Mouse (Mus musculus) MEL-GATA-1-ER (cell line): ENCODE data around the gene Slc39a1.
"Not testable (repeated sequence)": the region's sequence is repeated elsewhere in the genome, so short reads cannot be mapped to it uniquely, and the experiment has no call there.

ENCODE experiments used
- DNase-seq: peaks from one replicate; pipeline ENCODE4 v3.0.0-alpha.2; 2012; ENCODE audit warnings: low read depth; ENCODE audit errors: extremely low read depth

Slc39a1 gene

DNA sequence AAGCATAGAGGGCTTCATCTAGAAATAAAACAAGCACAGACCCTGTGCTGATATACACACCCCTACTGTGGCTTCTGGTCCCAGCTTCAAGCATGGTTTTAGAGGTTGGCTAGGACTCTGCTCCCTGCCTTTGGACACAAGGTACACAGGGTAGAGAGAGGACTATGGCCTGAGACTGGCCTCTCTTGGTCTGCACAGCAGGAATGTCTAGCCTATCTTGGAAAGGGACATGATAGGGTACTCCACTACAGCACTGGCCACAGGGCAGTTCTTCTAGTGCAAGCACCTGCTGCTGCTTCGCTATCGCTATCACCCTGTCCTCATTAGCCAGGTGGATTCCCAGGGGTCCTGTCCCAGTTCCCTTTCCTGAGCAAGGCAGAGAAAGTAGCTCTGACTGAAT, 6.7 kb upstream of the Slc39a1 start:
- DNase-seq = no peak

DNA sequence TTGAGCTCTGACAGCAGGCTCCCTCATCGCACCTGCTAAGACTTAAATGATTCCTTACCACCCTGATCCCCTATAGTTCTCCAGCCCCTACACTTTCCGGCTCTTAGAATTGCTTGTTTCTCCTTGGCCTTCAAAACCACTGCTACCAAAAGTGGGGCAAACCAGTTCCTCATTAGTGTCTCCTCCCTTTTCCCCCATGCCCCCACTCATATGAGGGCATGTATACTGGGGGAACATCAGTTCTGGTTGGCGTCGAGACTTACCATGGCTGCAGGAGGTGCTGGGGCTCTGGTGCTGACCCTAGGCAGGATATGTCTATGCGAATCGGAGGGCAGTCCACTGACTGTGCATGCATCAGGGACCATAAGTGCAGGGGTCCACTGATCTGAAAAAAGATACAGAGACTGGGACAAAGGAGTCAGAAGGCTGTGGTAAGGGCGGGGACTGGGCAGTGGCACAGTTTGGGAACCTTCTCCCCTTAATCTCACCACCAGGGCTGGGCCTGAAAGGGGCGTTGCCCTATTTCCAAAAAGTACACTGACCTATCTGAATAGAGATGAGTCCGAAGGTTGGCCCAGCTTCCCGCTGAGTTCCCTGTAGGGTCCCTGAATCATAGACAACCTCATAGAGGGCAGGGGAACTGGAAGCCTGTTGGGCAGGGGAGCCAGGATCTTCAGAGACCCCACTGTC, 6.2 kb upstream of the Slc39a1 start:
- no peak for DNase-seq

DNA sequence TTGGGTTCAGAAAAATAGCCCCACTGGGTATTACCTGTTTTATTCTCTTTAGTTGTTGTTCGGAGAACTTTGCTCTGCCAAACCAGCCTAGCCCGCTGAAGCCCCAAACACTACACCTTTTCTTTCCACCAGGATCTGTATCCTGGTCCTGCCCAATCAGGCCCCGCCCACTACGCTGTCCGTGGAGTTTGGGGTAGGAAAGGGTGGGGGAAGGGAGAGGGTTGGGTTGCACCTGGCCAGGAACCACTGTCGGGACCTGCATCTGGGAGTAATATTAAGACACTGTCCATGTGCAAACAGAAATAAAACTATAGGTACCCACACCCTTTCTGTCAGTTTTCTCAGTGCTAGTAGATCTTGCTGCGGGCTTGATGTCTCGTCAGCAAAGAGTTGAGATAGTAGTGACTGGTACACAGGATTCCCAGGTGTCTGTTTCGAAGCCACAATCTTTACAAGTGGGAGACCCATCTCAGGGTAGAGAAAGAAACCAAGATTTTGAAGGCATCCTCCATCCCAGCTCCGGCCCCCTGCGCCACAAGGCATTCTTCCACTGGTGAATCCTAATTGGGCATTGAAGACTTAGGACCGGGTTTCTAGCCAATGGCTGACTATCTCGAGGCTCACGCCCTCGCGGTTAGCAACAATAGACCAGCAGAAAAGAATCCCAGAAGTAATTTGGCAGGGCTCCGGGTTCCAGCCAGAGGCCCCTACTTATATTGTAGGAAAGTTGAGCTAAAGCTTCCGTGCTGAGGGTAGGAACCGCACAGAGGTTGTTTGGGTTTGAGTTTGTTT, 4.8 kb upstream of the Slc39a1 start, which contains the start of gene Creb3l4:
Creb3l4 (minus strand) TSS at position 529 of the 792 bp plus-strand sequence.
- DNase-seq = no peak

DNA sequence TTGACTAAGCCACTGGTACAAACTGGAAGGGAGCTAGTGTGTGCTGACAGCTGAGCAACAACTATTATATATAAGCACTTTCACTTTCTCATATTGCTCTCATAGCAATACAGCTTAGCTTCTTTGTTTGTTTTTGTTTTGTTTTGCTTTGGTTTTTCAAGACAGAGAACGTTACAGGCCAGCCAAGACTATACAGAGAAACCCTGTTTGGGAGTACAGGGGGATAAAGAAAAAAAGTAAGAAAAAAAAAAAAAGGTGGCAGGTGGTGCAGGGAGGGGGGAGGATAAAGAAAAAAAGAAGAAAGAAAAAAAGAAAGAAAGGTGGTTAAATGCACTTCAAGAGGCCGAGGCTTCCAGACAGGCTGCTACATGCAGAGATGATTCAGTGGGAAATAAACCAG, 2.6 kb upstream of the Slc39a1 start:
- no peak for DNase-seq

DNA sequence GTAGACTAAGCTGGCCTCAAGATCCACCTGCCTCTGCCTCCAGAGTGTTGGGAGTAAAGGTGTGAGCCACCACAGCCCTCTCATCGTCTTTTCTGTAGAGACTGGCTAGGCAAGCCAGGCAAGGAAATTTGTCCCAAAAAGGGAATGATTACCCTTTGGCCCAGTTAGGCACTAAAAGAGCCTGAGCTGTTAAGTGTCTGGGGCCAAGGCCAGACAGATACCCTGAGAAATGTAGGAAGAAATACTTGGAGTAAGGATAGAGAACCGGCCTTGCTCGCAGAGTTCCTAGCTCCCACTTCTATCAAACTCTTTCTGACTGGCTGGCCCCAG, 377 bp upstream of the Slc39a1 start:
- no peak for DNase-seq

DNA sequence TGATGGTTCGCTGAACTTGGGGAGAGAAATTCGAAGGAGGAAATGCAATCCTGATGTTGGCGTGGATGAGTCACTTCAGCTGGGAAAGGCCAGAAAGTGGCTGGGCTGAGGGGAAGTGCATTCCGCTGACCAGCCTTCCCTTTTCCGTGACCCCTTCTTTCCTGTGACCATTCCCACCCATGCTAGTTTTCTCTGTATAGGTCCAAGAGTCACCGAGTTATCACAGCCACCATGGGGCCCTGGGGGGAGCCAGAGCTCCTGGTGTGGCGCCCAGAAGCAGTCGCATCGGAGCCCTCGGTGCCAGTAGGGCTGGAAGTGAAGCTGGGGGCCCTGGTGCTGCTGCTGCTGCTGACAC, 751 bp downstream of the Slc39a1 start:
- DNase-seq = no peak

DNA sequence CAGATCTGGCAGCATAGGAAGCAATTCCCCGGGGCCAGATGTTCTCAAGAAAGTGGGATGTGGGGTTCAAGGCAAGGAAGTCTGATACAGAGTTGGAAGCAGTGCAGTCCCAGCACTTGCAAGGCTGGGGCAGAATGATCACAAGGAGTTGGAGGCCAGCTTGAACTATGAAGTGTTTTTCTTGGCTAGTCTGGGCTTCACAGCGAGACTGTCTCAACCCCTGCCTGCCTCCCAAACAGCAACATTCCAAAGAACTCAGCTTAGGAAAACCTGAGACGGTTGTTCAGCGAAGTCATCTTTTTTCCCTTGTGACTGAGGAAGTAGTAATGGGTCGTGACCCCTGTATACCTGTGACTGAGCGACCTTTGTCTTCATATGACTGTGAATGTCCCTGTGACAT, 2.8 kb downstream of the Slc39a1 start:
- no peak for DNase-seq

DNA sequence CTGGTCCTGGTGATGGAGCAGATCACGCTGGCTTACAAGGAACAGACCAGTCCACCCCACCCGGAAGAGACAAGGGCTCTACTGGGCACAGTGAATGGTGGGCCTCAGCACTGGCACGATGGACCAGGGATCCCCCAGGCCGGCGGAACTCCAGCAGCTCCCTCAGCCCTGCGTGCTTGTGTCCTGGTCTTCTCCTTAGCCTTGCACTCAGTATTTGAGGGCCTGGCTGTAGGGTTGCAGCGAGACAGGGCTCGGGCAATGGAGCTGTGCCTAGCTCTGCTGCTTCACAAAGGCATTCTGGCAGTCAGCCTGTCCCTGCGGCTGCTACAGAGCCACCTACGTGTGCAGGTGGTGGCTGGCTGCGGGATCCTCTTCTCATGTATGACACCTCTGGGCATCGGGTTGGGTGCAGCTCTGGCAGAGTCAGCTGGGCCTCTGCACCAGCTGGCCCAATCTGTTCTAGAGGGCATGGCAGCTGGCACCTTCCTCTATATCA, 3.8 kb downstream of the Slc39a1 start:
- DNase-seq = not testable (repeated sequence)

DNA sequence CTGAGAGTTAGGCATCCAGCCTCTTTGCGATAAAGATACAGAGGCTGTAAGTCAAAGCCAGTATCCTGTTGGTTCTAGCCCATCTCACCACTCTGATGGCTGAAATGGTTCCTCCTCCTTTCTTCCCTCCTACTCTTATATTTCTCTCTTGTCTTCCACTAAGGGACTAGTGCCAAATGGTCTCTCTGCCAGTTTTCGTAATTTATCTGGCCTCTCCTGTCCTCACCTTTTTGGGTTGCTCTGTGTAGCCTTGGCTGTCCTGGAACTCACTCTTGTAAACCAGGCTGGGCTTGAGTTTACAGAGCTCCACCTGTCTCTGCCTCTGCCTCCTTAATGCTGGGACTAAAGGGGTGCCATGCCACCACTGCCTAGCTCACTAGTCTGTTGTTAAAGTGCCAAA, 4.7 kb downstream of the Slc39a1 start:
- not testable (repeated sequence) for DNase-seq

DNA sequence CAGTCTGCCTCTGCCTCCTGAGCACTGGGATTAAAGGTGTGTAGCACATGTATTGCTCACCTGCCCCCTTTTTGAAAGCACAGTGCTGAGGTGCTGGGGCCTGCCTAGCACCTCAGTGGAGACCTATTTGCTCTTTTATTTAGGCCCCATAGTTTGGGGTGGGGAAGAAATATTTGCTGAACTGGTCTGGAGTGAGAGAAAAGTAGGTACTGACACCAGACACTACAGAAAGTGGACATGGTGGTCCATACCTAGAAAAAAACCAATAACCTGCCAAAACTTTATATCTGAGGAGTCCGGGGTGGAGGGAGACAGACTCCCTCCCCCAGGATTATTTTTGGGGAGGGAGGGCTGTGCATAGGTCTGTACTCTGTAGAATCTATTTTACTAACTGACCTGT, 5.2 kb downstream of the Slc39a1 start:
- DNase-seq = not testable (repeated sequence)

DNA sequence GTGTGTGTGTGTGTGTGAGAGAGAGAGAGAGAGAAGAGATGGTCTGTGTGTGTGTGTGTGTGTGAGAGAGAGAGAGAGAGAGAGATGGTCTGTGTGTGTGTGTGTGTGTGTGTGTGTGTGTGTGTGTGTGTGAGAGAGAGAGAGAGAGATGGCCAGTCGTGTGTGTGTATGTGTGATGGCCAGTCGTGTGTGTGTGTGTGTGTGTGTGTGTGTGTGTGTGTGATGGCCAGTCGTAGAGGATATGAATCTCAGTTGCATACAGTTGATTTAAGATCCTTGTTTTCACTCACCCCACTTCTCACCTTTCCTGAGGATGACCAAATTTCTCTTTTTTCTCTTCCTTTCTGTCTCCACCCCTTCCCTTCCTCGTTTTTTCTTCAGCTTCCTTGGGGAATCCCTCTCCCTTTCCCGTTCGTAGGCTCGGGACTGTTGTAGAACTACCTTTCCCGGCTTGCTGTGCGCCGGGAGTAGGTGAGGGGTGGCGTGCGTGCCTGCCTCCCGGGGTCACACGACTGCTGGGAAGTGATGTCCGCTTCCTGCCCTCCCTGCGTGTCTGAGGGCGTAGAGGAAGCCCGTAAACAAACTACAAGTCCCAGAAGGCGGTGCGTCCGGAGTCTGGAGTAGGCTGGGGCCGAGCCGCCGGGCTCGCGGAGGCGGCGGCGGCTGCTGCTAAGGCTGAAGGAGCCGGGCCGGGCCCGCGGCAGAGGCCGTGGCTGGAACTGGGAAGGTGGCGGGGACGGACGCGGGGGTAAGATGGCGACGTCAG, 5.9 kb downstream of the Slc39a1 start, which contains the start of gene Crtc2:
Crtc2 (plus strand) TSS at position 511 of the 766 bp plus-strand sequence.
- peak; percentile 96 for DNase-seq

DNA sequence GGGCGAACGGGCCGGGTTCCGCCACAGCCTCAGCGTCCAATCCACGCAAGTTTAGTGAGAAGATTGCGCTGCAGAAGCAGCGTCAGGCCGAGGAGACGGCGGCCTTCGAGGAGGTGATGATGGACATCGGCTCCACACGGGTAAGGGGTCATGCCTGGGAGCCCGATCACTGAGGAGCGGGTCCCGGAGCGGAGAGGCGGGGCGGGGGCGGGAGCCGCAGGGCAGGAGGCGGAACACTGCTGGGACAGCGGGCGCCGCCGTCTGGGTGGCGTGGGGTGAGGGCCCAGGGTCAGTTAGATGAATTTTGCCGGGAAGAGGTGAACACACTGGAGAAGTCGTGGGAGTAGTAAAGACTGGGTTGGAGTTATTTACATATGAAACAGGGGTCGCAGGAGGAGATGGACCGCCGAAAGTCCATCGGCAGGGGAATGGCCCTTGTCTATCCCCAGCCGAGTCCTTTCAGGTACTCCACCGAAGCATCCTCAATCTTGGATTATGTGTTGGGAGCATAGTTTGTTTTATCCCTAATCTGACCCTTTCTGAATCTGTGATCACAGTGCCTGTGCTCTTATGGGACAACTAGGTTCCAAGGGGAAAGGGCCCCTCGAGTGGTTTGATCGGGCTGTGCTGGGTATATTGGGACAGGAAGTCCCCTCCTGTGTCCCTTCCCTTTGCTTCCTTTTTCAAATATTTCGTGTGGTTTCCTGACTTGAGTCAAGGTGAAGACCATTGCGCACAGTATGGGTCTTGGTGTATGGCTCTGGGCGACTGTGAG, 6.6 kb downstream of the Slc39a1 start:
- peak; percentile 56 for DNase-seq

DNA sequence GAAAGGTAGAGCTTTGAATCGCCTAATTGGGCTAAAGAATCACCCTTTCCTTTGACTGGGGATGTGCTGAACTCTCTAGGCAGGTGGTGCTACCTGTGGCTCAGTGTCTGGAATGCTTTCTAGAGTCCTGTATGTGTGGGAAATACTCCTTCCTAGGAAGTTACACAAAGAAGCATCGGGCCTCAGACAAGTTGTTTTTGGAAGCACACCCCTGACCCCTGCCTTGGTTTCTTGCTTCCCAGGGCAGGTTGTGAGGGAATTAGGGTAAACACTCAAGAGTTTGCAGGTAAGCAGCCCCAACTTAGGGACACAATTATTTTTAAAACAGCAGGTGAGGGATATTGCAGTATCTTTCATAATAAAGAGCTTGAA, 7.2 kb downstream of the Slc39a1 start:
- DNase-seq = no peak

DNA sequence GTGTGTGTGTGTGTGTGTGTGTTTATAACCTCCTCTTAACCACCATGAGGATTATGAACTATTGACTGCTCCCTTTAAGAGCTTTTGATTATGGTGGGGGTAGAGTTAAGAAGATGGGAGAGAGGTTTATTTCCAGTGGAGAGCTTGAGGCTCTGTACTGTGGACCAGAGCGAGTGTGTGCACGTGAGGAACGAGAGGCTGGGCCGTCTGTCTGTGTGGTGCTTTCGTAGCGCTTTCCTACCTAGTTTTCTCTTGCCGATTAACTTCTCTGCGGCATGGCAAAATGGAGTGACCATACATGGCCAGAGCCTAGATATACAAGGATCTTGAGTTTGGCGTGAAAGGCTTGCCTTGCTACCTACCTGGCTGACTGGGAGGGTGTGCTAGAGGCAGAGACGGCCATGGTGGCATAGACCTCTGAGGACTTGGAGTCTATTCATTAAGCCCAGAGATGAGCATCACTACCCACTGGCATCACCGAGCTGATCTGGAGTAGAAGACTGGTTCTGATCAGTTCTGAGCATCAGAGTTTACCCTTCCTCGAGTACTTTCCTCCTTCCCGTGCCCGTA, 7.9 kb downstream of the Slc39a1 start:
- no peak for DNase-seq

DNA sequence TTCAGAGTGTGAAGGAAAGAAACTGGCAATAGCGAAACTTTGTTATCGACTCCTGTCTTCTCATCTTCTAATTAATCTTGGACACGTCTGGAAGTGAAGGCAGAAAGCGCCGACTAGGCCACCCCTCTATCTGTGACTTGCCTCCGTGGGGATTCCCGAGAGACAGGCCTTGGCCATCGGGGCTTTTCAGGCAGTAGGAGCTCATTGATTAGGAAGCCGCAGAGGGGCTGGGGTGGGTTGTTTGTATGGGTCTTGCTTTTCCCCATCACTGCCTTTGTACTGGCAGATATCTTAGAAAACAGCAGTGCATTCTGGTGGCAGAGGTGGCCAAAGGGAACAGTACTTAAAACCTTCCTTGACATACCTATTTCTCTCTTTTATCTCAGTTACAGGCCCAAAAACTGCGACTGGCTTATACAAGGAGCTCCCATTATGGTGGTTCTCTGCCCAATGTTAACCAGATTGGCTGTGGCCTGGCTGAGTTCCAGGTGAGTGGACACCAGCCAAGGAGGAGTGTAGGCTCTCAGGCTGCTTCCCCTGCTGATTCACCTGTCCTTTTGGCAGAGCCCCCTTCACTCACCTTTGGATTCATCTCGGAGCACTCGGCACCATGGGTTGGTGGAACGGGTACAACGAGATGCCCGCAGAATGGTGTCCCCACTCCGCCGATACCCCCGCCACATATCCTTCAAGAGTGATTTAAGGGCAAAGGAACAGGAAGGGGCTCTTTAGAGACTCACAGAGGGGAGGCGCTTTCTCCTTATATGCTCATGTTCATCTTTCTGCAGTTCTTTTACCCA, 9.0 kb downstream of the Slc39a1 start:
- DNase-seq = no peak

DNA sequence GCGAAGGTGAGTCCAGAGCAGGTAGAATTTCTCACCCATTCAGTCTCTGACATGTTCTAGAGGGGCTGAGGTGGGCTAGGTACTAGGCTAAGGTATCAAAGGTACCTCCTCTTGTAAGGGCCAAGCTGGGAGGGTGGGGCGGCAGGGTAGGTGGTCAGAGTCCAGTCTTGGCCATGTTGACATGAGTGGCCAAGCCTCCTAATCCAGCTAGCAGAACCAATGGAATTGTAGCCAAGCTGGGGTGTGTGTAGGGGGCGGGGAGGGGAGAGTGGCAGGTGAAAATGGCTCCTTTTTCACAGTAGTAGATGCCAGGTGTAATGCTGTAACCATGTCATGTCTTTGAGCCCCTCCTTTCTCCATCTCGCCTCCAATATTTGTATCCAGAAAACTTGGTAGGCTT, 10.5 kb downstream of the Slc39a1 start:
- no peak for DNase-seq

DNA sequence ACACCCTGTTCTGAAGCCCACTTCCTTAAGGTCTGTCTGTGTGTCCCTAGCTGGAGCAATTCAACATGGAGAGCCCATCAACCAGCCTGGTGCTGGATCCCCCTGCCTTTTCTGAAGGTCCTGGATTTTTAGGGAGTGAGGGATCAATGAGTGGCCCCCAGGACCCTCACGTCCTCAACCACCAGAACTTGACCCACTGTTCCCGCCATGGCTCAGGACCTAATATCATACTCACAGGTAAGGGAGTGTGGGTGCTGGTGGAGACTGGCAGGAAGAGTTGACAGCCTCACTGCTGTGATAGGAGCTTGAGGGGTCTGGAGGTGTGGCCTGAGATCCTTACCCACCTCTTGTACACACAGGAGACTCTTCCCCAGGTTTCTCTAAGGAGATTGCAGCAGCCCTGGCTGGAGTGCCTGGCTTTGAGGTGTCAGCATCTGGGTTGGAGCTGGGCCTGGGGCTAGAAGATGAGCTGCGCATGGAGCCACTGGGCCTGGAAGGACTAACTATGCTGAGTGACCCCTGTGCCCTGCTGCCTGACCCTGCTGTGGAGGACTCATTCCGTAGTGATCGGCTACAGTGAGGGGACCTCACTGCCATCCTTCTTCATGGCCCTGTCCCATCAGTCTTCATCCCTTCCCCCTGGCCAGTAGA, 15.3 kb downstream of the Slc39a1 start:
- DNase-seq = no peak

DNA sequence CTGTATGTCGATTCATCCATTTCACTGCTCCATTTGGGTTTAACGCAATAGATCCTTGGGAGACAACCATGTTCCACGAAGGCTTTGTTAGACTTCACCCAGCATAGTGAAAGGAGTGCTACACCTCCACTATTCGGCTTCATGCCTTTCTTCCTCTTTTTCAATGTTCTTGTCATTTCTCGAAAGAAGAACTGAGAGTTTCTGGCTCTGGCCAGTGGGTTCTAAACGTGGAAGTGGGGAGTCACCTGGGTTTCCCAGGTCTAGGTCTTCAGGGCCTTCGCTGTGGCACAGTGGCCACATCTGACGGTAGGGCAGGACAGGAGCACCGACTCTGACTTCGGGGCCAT, 16.7 kb downstream of the Slc39a1 start:
- DNase-seq = peak; percentile 76

DNA sequence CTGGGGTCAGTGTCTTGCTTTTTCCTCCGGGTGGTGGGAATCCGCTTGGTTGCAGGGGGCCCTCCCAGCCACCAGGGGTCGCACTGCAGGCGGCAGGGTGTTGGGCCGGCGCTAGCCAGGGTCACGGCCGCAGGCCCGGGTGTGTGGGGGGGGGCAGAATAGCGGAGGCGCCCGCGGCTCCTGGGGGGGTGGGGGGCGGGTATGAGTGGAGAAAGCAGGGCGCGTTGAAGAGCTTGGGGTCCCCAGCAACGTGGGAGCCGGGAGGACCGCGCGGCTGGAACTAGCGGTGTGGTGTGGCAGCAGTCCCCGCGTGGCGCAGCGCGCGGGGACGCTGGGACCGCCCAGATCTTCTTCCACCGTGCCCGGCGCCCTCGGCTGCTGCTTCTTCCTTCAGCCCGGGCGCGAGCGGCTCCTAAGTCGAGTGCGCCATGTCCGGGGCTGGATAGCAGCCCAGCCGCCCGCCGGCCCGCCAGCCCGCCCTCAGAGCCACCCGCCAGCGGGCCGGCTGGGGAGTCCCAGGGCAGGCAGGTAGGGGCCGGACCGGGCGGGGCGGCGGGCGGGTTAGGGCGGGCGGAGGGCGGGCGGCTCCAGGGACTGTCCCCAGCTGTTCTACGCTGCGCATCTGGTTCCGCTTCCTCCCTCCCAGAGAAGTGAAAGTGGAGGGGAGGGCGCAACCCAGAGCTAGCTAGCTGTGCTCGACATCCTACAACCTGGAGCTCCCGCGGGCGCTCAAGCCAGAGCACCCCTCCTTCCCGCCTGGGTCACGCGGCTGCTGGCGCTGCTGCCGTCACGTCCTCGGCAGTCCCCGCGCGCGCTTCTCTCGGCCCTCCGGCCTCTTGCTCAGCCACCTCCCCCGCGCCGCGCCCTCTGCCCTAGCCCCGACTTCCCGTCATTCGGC, 17.3 kb downstream of the Slc39a1 start, which contains the start of gene Dennd4b:
Dennd4b (plus strand) TSS at position 152 of the 898 bp plus-strand sequence.
- peak; percentile 81 for DNase-seq
